Mouse (Mus musculus) T-helper 2 cell (primary cell): ENCODE data around the gene Vhl.
"Not testable (repeated sequence)": the region's sequence is repeated elsewhere in the genome, so short reads cannot be mapped to it uniquely, and the experiment has no call there.

Source experiments
- in situ Hi-C: fragments of 300-600 bp; cut with MboI, MseI; formaldehyde crosslinking; loops from one replicate; pipeline ENCODE4 v1.15.1; 2025; ENCODE audit warnings: high pct_unique_total_duplicates

The Vhl gene

DNA sequence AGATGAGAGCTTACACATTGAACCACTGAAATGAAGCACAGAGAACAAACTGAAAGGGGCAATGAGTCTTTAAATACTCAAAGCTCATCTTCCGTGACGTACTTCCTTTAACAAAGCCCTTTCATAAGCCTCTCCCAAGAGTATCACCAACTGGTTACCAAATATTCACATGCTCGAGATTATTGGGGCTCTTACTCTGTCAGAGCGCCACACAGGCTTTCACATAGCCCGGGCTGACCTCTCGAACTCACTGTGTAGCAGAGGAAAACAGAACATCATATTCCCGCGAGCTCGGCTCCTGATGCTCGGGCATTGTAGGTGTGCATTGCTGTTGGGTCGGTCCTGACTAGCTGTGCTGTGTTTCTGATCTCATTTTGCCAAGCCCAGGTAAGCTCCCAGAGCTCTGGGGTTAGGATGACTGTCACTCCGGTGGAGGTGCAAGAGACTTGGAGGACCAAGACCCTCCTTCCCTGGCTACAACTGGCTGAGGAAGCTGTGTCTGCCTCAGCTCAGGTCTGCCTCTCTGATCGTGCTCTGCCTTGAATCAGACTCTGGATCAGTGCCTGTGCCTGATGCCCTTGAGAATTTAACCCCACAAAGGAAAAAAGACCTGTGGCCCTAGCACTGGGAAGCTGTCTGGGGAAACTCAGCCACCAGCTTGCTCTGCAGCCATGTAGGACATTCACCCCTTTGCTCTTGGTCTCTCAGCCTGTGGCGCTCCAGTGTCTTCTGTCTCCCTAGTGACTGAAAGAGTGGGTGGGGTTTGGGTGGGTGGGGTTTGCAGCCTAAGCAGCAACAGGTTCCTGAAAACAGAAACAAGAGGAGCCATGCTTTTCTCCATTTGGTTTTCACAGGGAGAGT lies 37.0 kb downstream of the Vhl start:
- in situ Hi-C loops = no loop called here

DNA sequence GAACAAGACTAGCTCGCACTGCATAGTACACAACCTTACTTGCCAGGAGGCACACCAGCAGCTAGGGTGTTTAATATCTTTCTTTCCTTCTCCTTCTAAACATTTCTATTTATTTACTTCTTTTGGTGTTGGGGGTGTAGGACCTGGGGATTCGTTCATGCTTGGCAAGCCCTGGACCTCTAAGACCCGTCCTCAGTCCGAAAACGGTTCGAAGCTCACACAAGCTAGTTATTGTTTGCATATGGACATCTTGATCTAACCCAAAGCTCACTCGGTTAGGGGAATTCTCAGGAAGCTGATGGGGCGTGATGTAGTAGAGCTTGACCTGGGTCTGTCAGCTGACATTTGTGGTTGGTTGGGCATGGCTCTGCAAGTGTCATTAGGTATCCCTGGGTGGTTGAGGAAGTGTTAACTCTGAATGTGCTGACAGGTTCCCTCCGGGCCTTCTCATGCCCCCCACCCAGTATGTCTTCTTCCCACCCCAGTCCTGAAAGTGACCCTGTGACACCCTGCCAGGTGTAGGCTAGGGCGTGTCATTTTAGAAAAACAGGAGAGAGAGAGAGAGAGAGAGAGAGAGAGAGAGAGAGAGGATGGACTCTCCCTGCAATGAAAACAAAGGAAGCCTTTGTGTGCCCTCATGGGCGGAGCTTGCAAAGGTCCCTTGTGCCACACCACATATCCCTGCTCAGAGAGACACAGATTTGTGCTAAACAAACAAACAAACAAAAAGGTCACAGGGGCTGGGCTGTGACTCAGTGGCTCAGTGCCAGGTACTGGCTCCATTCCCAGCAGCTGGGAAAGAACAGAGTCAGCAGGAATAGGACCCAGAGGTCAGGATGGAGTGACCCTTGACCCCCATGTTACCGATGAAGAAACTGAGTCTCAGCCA lies 37.8 kb downstream of the Vhl start:
- in situ Hi-C loops = no loop called here

DNA sequence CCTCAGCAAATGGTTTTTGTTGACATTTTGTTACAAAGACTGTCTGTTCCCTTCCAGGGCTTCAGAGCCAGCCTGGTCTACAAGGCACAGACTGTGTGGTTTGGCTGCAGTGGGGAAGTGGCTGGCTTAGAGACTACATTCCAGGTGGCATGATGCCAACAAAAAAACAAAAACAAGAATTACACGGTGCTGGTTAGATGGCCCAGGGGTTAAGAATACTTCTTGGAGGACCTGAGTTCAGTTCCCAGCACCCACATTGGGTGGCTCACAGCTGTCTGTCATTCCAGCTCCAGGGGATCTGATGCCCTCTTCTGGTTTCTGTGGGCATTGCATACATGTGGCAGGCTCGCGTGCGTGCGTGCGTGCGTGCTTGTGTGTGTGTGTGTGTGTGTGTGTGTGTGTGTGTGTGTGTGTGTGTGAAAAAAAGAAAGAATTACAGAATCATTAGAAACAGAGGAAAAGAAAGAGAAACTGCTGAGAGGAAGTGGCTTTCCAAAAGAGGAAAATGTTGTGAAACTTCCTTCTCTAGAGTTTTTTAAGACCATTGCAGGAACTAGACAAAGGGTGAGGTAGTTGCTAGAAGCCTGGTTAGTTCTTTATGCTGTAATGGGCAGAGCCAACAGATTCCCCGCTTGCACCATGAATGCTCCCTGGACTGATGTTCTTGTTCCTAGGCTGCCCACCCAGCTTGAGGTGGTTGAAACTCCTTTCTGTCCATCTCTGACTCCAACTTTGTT lies 39.4 kb downstream of the Vhl start:
- in situ Hi-C loops = no loop called here

DNA sequence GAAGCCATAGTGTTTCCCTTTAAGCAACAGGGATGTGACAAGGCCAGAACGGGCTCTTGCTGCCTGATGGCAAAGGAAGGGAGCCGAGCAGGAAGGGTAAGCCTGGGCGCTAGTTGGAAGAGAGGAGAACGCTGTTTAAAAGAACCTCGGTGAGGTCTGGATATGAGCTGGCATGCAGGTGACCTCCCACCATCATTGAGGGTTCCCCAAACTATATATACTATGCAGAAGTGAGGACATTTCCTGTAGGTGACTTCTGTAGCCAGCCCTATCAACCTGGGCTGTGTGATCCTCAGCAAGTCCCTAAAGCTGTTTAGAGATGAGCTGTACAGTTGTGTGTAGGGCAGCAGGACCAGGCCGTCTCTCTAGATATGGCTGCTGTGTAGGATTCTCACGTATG lies 40.5 kb downstream of the Vhl start:
- in situ Hi-C loops = no loop called here

DNA sequence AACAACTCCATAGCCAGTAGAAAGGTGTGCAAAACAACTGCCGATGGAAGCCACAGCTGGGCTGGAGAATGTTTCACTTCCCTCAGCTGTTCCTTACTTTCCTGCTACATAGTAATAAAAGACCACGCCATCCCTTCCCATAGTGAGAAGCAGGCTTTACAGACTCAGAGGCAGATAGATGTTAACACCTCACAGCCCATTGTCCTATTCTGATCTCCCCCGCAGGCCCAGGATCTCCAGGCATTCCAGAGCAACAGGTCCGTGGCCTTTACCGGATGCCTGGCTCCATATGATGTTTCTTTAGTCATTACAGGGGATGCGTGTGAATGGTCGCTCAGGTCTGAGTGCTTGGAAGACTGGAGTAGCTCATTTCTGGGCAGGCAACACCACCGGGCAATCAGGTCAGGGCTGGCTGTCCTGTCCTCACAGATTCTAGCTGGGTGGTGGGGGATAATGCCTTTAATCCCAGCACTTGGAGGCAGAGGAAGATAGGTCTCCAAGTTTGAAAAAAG lies 43.9 kb downstream of the Vhl start:
- in situ Hi-C loops = no loop called here

DNA sequence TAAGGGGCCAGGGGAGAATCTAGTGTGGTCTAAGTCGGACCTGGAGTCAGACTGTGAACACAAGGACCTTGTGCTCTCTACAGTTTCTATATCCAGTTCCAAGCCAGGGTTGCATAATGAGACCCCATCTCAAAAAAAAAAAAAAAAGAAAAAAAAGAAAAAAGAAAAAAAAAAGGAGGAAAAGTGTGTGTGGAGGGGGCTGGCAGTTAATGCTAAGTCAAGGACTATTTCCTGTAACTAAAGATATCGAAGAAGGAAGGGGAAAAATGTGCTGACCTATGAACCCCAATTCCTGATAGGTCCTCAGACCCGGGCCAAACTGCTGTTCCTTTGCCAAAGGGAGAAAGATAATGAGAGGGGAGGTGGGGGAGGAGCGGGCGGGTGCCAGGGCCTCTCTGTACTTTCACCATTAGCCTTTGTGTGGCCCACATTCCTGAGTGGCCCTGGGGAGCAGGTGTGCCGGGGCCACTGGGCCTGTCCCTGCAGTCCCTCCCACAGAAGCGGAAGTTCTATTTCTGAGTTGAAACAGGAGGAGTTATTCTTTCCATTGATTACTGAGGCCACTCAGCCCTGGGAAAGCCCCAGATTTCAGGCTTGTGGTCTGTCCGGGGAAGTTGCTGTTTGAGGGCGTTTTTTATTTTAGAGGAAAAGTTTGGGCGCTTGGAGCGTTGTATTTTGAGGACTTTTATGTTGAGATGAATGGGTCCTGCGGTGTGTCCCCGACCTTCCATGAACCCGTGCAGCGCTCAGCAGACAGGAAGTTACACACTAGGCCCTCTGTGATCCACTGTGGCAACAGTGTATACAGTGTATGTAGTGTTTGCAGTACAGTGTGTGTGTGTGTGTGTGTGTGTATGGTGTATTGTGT lies 44.8 kb downstream of the Vhl start:
- in situ Hi-C loops = no loop called here

DNA sequence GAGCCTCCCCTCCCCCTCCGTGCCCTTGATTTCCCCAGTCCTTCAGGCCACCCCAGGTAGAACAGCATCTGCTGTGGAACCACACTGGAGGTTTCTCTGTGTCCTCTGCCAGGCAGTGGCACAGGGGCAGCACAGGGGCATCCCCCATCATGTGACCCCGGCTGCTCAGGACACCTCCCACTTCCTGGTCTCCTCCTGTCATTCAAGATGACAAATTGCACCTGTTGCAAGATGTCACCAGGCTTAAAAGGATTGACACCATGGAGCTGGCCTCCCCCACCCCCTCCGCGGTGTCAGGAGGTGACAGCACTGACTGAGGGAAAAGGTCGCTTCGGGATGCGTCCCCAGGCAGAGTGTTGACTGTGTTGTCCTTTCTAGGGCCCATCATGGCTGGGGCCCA lies 46.1 kb downstream of the Vhl start:
- in situ Hi-C loops = no loop called here

DNA sequence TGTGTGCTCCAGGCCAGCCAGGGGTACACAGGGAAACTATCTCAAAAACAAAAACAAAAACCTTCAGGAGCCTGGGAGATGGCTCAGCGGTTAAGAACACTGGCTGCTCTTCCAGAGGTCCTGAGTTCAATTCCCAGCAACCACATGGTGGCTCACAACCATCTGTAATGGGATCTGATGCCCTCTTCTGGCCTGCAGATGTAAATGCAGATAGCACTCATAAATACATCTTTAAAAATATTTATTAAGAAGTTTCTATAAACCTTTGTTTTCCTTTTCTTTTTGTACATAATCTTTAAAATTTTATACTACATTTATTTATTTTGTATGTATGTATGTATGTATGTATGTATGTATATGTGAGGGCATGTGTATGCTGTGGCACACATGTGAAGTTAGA lies 48.3 kb downstream of the Vhl start:
- in situ Hi-C loops = not testable (repeated sequence)

DNA sequence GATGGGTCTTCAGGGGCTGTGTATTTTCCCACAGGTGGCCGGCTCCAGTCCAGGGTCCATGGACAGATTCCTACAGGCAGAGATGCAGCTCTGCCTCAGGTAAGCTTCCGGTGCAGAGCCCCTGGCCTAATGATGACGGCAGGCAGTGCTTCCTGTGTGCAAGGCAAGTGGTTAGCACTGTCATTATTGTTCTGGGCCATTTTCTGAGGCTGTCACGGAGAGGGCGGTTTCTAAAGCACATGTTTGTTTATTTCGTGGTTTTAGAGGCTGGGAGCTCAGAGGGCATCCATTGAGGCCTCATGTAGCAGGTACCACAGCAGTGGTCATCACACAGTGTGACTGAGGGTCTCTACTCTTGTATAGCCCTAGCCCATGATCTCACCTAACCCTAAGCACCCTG lies 49.2 kb downstream of the Vhl start:
- in situ Hi-C loops = no loop called here

DNA sequence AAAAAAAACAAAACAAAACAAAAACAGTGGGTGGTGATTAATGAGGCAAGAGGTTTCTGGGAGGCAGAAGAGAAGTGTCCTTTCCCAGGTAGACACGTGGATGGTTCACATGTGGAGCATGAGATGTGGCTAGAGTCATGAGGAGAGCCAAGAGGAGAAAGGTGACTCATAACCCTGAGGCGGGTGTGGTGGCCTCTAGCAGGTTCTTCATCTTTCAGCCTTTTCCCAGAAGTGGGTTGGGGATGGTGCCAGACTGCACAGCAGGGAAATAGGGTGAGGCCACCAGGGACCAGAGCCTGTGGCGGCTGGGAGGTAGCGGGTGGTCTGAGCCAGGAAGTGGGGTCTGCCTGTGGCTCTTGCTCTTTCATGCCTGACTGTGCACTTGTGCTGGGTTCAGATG lies 51.5 kb downstream of the Vhl start:
- in situ Hi-C loops = no loop called here

DNA sequence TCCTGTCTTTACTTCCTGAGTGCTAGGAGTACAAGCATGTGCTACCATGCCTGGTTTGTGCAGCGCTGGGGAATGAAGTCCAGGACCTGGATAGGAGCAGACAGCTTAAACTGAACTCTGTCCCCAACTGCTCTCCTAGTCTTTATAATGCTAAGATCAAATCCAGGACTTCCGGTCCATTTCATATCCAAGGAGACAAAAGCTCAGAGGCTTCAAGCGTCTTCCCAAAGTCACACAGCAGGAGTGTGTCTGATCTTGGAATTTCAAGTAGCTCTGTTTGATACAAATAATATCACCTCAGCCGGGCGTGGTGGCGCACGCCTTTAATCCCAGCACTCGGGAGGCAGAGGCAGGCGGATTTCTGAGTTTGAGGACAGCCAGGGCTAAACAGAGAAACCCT lies 52.2 kb downstream of the Vhl start:
- in situ Hi-C loops = no loop called here

DNA sequence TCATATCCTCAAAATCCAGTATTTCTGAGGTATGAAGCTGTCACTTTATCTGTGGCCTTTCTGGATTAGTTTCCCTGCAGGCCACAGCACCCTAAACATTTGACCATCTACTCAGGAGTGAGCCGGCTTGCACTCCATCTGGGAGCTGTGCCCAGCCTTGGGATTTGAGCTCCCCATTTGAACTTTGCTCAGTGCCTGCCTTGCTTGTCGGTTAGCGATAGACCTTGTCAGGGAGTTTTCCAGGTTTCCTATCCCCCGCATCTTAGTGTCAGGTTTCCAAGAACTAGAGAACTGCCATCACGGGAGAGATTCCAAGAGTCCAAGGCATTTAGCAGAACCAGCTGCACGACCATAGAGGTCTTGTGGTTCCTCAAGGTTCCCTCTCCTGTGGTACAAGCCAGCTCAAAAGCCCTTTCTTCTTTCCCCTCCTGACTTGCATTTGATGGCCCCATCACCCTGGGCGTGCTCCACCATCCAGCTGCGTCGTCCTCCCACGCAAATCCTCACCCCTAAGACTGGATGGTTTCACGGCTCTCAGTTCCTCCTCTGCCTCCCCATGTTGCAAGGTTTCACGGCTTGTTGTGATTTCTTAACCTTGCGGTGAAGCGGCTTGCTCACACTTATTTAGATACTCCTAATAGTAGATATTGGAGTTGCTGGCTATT lies 53.4 kb downstream of the Vhl start:
- in situ Hi-C loops = no loop called here

DNA sequence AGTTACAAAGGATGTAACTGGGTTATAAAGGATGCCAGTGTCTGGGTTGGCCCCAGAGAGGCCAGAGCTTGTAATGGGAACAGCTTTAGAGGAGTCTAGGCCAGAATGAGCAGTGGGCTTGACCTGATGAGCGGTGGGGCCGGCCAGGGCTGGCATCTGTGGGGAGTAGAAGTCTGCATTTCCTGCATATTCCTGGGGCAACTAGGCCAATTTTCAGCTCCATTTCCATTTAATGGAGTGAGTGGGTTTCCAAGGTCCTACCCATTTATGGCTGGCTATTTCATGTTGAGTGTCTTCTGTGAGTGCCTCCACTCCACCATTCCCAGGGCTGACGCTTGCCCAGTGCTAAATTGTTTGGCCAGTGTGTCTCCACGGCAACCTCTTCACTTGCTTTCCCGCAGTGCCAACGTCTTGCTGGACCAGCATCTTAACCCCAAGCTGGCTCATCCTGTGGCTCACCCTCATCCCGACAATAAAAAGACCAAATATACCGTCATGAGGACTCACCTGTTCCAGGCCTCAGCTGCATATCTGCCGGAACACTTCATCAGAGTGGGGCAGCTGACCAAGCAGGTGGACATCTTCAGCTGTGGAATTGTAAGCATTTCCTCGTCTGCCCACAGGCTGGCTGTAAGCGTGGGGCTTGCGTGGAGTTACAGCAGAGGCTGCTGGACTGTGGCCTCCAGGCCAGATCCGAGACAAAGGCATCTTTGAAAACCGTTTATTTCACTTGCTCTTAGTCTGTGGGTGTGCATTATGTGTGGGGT lies 54.7 kb downstream of the Vhl start:
- in situ Hi-C loops = no loop called here

DNA sequence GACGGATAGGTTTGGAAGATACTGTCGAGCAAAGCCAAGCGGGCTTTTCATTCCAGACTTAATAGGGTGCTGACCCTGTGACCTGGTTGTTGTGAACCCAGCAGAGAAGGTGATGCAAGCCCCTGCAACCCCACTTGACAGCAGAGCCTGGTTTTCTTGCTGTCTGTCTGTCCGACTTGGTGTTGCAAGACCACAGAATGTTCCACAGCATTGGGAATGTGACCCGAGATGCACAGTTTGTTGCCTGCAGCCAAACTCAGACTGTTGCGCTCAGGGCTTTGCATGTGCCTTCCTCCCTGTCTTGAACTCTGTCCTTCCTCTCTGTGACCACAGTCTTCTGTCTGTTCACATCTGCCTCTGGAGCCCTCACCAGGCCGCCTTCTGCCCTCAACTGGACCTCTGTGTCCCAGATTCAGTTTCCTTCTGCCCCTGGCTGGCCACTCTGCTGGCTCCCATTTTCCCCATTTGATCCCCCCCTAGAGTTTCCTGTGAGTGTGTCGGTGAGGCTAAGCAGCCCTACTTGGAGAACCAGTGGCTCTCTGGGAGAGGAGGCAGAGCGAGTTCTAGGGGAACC lies 56.3 kb downstream of the Vhl start:
- in situ Hi-C loops = loop anchor here (5.0 kb wide), 1 partner anchor 43 kb away; the partner anchor contains the start of gene Irak2
